Mouse (Mus musculus) forebrain, embryonic 11.5 days (tissue): ENCODE measurements around the gene Elavl4. TPM values are rescaled to one million over a fixed set of nuclear protein-coding genes. Genes with fewer than 3 reads are reported as not detected.

Experiments used
- ATAC-seq: fragments of 200-750 bp; cut with Nextera tagmentation; replicated peaks from 2 replicates; pipeline ENCODE4 v1.8.0; 2017; ENCODE audit warnings: moderate TSS enrichment; ENCODE audit not compliant: low FRiP score
- DNase-seq: peaks from one replicate; pipeline ENCODE4 v3.0.0-alpha.2; 2017; ENCODE audit warnings: low spot score
- H3K27ac ChIP-seq: fragments of 300-500 bp; sonication (generic); 2 replicates; pipeline ENCODE4 v1.5.1; 2014; ENCODE audit warnings: low read depth, low read length
- H3K27me3 ChIP-seq: fragments of 300-500 bp; sonication (generic); 2 replicates; pipeline ENCODE4 v1.6.1; 2014; ENCODE audit warnings: mild to moderate bottlenecking, low read length, mixed read lengths; ENCODE audit not compliant: control insufficient read depth, insufficient read depth
- H3K36me3 ChIP-seq: fragments of 300-500 bp; sonication (generic); 2 replicates; pipeline ENCODE4 v1.6.1; 2014; ENCODE audit warnings: mild to moderate bottlenecking, low read length, moderate library complexity, mixed read lengths; ENCODE audit not compliant: control insufficient read depth, insufficient read depth
- H3K4me1 ChIP-seq: fragments of 300-500 bp; sonication (generic); replicated peaks from 2 replicates; pipeline ENCODE4 v1.6.1; 2014; ENCODE audit warnings: low read length, mixed read lengths; ENCODE audit not compliant: control insufficient read depth, insufficient read depth
- H3K4me2 ChIP-seq: fragments of 300-500 bp; sonication (generic); 2 replicates; pipeline ENCODE4 v1.6.1; 2014; ENCODE audit warnings: low read depth, mild to moderate bottlenecking, low read length, moderate library complexity, mixed read lengths; ENCODE audit not compliant: severe bottlenecking
- H3K4me3 ChIP-seq: fragments of 300-500 bp; sonication (generic); 2 replicates; pipeline ENCODE4 v1.5.1; 2014; ENCODE audit warnings: low read depth, low read length
- H3K9ac ChIP-seq: fragments of 300-500 bp; sonication (generic); 2 replicates; pipeline ENCODE4 v1.6.1; 2014; ENCODE audit warnings: low read length
- H3K9me3 ChIP-seq: fragments of 300-500 bp; sonication (generic); 2 replicates; pipeline ENCODE4 v1.6.1; 2016; ENCODE audit warnings: low read length, mixed read lengths; ENCODE audit not compliant: control insufficient read depth
- WGBS: fragments of 180-500 bp; shearing (Covaris S2); extraction: QIAGEN DNeasy Blood & Tissue Kit; methylation state at CpG from one replicate; pipeline ENCODE4 v1.1.7; 2014; 5-methylcytosine and 5-hydroxymethylcytosine counted together
- polyA plus RNA-seq: library from polyadenylated mRNA; unstranded; fragments of >200 nt; fragmentation: Nextera tagmentation; extraction: Ambion mirVana; gene quantifications from 2 replicates; pipeline ENCODE4 v1.2.1, GENCODE M21; 2014

Elavl4 gene
- polyA plus RNA-seq, 1 experiment from 2014 or later = 130 TPM

- Histone ChIP-seq H3K9me3 (no peaks in the 10 kb centered on the region), H3K4me3 (no peak overlapping the region), H3K27ac (no peak overlapping the region), H3K36me3 (no peaks in the 10 kb centered on the region), H3K9ac (no peak overlapping the region), H3K4me1 (no peaks in the 10 kb centered on the region), H3K4me2 (no peak overlapping the region), H3K27me3 (no peaks in the 10 kb centered on the region)
- WGBS = 82% methylated on average over 2 of the region's 2 CpGs
- DNase-seq = no peak
- ATAC-seq = no peak
Measured at GRCm38 (mm10) chr4:110198600-110198999, 153.1 kb downstream of the Elavl4 start.

- Histone ChIP-seq H3K4me1 (no peaks in the 10 kb centered on the region), H3K9ac (no peak overlapping the region), H3K4me3 (no peak overlapping the region), H3K4me2 (no peak overlapping the region), H3K27ac (no peak overlapping the region), H3K36me3 (no peaks in the 10 kb centered on the region), H3K9me3 (no peaks in the 10 kb centered on the region), H3K27me3 (no peaks in the 10 kb centered on the region)
- DNase-seq (no peak), ATAC-seq (no peak)
- WGBS = 90% methylated on average over 2 of the region's 2 CpGs
Measured at GRCm38 (mm10) chr4:110177263-110177662, 174.4 kb downstream of the Elavl4 start.

GRCm38 (mm10) chr4:110172028-110172427, 179.7 kb downstream of the Elavl4 start:
- H3K9me3 ChIP-seq = no peaks in the 10 kb centered on the region
- no peaks in the 10 kb centered on the region for H3K27me3 ChIP-seq
- no peaks in the 10 kb centered on the region for H3K36me3 ChIP-seq
- no peak for DNase-seq
- no peak overlapping the region for H3K9ac ChIP-seq
- no peak overlapping the region for H3K4me3 ChIP-seq
- H3K27ac ChIP-seq = no peak overlapping the region
- H3K4me1 ChIP-seq = no peaks in the 10 kb centered on the region
- WGBS = 83% methylated on average over 5 of the region's 5 CpGs
- no peak for ATAC-seq
- H3K4me2 ChIP-seq = no peak overlapping the region

GRCm38 (mm10) chr4:110165217-110165616, 186.5 kb downstream of the Elavl4 start:
- no peak overlapping the region for H3K4me3 ChIP-seq
- H3K27me3 ChIP-seq = no peaks in the 10 kb centered on the region
- H3K4me2 ChIP-seq = no peak overlapping the region
- 90% methylated on average over 5 of the region's 5 CpGs for WGBS
- ATAC-seq (no peak), DNase-seq (no peak)
- no peak overlapping the region for H3K27ac ChIP-seq
- H3K4me1 ChIP-seq = no peaks in the 10 kb centered on the region
- H3K9ac ChIP-seq = no peak overlapping the region
- no peaks in the 10 kb centered on the region for H3K36me3 ChIP-seq
- no peaks in the 10 kb centered on the region for H3K9me3 ChIP-seq

- Histone ChIP-seq H3K36me3 (no peaks in the 10 kb centered on the region), H3K4me2 (no peak overlapping the region), H3K4me1 (no peaks in the 10 kb centered on the region), H3K4me3 (no peak overlapping the region), H3K9ac (no peak overlapping the region), H3K27me3 (no peaks in the 10 kb centered on the region), H3K9me3 (no peaks in the 10 kb centered on the region), H3K27ac (no peak overlapping the region)
- WGBS = 90% methylated on average over 3 of the region's 3 CpGs
- ATAC-seq (no peak), DNase-seq (no peak)
Measured at GRCm38 (mm10) chr4:110161600-110161999, 190.1 kb downstream of the Elavl4 start.

- 51% methylated on average over 3 of the region's 3 CpGs for whole genome bisulfite sequencing
- H3K27ac ChIP-seq = no peak overlapping the region
Measured at GRCm38 (mm10) chr4:110157515-110158159, 194.1 kb downstream of the Elavl4 start.

GRCm38 (mm10) chr4:110155954-110156353, 195.8 kb downstream of the Elavl4 start:
- 39% methylated on average over 2 of the region's 2 CpGs for WGBS
- Histone ChIP-seq H3K27me3 (no peaks in the 10 kb centered on the region), H3K36me3 (no peaks in the 10 kb centered on the region), H3K27ac (no peak overlapping the region), H3K9me3 (no peaks in the 10 kb centered on the region), H3K9ac (no peak overlapping the region), H3K4me3 (no peak overlapping the region), H3K4me2 (no peak overlapping the region), H3K4me1 (peaks cover 9% of the 10 kb centered on the region; the same call in 1 of the 2 replicates)
- DNase-seq = no peak
- ATAC-seq = no peak

More at GRCm38 (mm10) chr4:110157515-110158159, 194.1 kb downstream of the Elavl4 start:
- no peak overlapping the region for H3K4me3 ChIP-seq
- no peak overlapping the region for H3K4me2 ChIP-seq
- no peaks in the 10 kb centered on the region for H3K9me3 ChIP-seq
- H3K4me1 ChIP-seq = 0 out of 2 replicates have a peak, but pooled peaks cover 7% of the 10 kb centered on the region
- DNase-seq (no peak), ATAC-seq (no peak)
- H3K36me3 ChIP-seq = no peaks in the 10 kb centered on the region
- no peak overlapping the region for H3K9ac ChIP-seq
- no peaks in the 10 kb centered on the region for H3K27me3 ChIP-seq

Other genes starting within 250 kb of the Elavl4 start
- 0.97 and 1.1 TPM in 2 replicates for gene Agbl4, start 45.8 kb upstream of the Elavl4 start, polyA plus RNA-seq